Mouse (Mus musculus) kidney, embryonic 14.5 days (tissue): ENCODE measurements around the gene Supt3. TPM values are rescaled to one million over a fixed set of nuclear protein-coding genes. Genes with fewer than 3 reads are reported as not detected.

Experiments used
- ATAC-seq: fragments of 200-750 bp; cut with Nextera tagmentation; 2 replicates; pipeline ENCODE4 v1.8.0; 2017; ENCODE audit warnings: moderate number of reproducible peaks, mild to moderate bottlenecking, moderate TSS enrichment, moderate library complexity; ENCODE audit not compliant: low FRiP score, low TSS enrichment
- H3K27ac ChIP-seq: fragments of 300-500 bp; sonication (generic); 2 replicates; pipeline ENCODE4 v1.5.1; 2014; ENCODE audit warnings: low read depth, mild to moderate bottlenecking, low read length, moderate library complexity, mixed read lengths
- H3K27me3 ChIP-seq: fragments of 300-500 bp; sonication (generic); 2 replicates; pipeline ENCODE4 v1.6.1; 2014; ENCODE audit warnings: mild to moderate bottlenecking, low read length; ENCODE audit not compliant: control insufficient read depth, insufficient read depth
- H3K36me3 ChIP-seq: fragments of 300-500 bp; sonication (generic); 2 replicates; pipeline ENCODE4 v1.6.1; 2014; ENCODE audit warnings: low read length, mixed read lengths; ENCODE audit not compliant: control insufficient read depth, insufficient read depth
- H3K4me1 ChIP-seq: fragments of 300-500 bp; sonication (generic); 2 replicates; pipeline ENCODE4 v1.6.1; 2014; ENCODE audit warnings: low read length, mixed read lengths; ENCODE audit not compliant: control insufficient read depth, insufficient read depth
- H3K4me2 ChIP-seq: fragments of 300-500 bp; sonication (generic); replicated peaks from 2 replicates; pipeline ENCODE4 v1.6.1; 2014; ENCODE audit warnings: low read depth, mild to moderate bottlenecking, low read length
- H3K4me3 ChIP-seq: fragments of 300-500 bp; sonication (generic); 2 replicates; pipeline ENCODE4 v1.5.1; 2014; ENCODE audit warnings: mild to moderate bottlenecking, low read length
- H3K9ac ChIP-seq: fragments of 300-500 bp; sonication (generic); 2 replicates; pipeline ENCODE4 v1.6.1; 2014; ENCODE audit warnings: low read depth, mild to moderate bottlenecking, low read length, moderate library complexity
- H3K9me3 ChIP-seq: fragments of 300-500 bp; sonication (generic); 2 replicates; pipeline ENCODE4 v1.6.1; 2016; ENCODE audit warnings: low read length; ENCODE audit not compliant: control insufficient read depth
- WGBS: fragments of 180-500 bp; shearing (Covaris S2); extraction: QIAGEN DNeasy Blood & Tissue Kit; methylation state at CpG from one replicate; pipeline ENCODE4 v1.1.7; 2014; 5-methylcytosine and 5-hydroxymethylcytosine counted together
- polyA plus RNA-seq: library from polyadenylated mRNA; unstranded; fragments of >200 nt; fragmentation: Nextera tagmentation; extraction: Ambion mirVana; gene quantifications from 2 replicates; pipeline ENCODE4 v1.2.1, GENCODE M21; 2014

Supt3 gene
- polyA plus RNA-seq, 1 experiment from 2014 or later = 26.5 TPM

- no peak for ATAC-seq
- H3K9ac ChIP-seq = no peak overlapping the region
- no peak overlapping the region for H3K4me3 ChIP-seq
- no peak overlapping the region for H3K27ac ChIP-seq
- no peaks in the 10 kb centered on the region for H3K36me3 ChIP-seq
- H3K27me3 ChIP-seq = no peaks in the 10 kb centered on the region
- H3K9me3 ChIP-seq = no peaks in the 10 kb centered on the region
- 94% methylated on average over 2 of the region's 2 CpGs for WGBS
- H3K4me2 ChIP-seq = no peak overlapping the region
- H3K4me1 ChIP-seq = no peaks in the 10 kb centered on the region
Observed at GRCm38 (mm10) chr17:45010409-45010808, 233.5 kb downstream of the Supt3 start.

GRCm38 (mm10) chr17:45016746-45017145, 239.8 kb downstream of the Supt3 start:
- ATAC-seq = no peak
- no peak overlapping the region for H3K9ac ChIP-seq
- no peaks in the 10 kb centered on the region for H3K4me1 ChIP-seq
- H3K27me3 ChIP-seq = no peaks in the 10 kb centered on the region
- no peak overlapping the region for H3K4me3 ChIP-seq
- no peaks in the 10 kb centered on the region for H3K36me3 ChIP-seq
- no peak overlapping the region for H3K27ac ChIP-seq
- no peaks in the 10 kb centered on the region for H3K9me3 ChIP-seq
- 83% methylated on average over 4 of the region's 4 CpGs for WGBS
- no peak overlapping the region for H3K4me2 ChIP-seq

- WGBS = 68% methylated on average over 8 of the region's 8 CpGs
- ATAC-seq = no peak
- no peaks in the 10 kb centered on the region for H3K36me3 ChIP-seq
- H3K27me3 ChIP-seq = no peaks in the 10 kb centered on the region
- no peaks in the 10 kb centered on the region for H3K4me1 ChIP-seq
- H3K9me3 ChIP-seq = no peaks in the 10 kb centered on the region
- H3K4me3 ChIP-seq = no peak overlapping the region
- no peak overlapping the region for H3K4me2 ChIP-seq
- no peak overlapping the region for H3K9ac ChIP-seq
- no peak overlapping the region for H3K27ac ChIP-seq
Observed at GRCm38 (mm10) chr17:45020155-45020930, 243.4 kb downstream of the Supt3 start.

GRCm38 (mm10) chr17:45028441-45028840, 251.5 kb downstream of the Supt3 start:
- no peaks in the 10 kb centered on the region for H3K4me1 ChIP-seq
- no peaks in the 10 kb centered on the region for H3K9me3 ChIP-seq
- no peak for ATAC-seq
- 46% methylated on average over 3 of the region's 3 CpGs for WGBS
- no peak overlapping the region for H3K4me3 ChIP-seq
- no peak overlapping the region for H3K27ac ChIP-seq
- no peaks in the 10 kb centered on the region for H3K27me3 ChIP-seq
- H3K4me2 ChIP-seq = no peak overlapping the region
- H3K9ac ChIP-seq = no peak overlapping the region
- H3K36me3 ChIP-seq = no peaks in the 10 kb centered on the region

- no peaks in the 10 kb centered on the region for H3K27me3 ChIP-seq
- ATAC-seq = no peak
- no peaks in the 10 kb centered on the region for H3K4me1 ChIP-seq
- no peaks in the 10 kb centered on the region for H3K9me3 ChIP-seq
- H3K4me2 ChIP-seq = no peak overlapping the region
- H3K36me3 ChIP-seq = no peaks in the 10 kb centered on the region
- no peak overlapping the region for H3K27ac ChIP-seq
- 84% methylated on average over 1 of the region's 1 CpGs for WGBS
- H3K4me3 ChIP-seq = no peak overlapping the region
- H3K9ac ChIP-seq = no peak overlapping the region
Observed at GRCm38 (mm10) chr17:45029106-45029505, 252.2 kb downstream of the Supt3 start.

- Histone ChIP-seq H3K4me1 (no peaks in the 10 kb centered on the region), H3K4me2 (no peak overlapping the region), H3K9me3 (no peaks in the 10 kb centered on the region), H3K9ac (no peak overlapping the region), H3K36me3 (no peaks in the 10 kb centered on the region), H3K27ac (no peak overlapping the region), H3K27me3 (no peaks in the 10 kb centered on the region), H3K4me3 (no peak overlapping the region)
- WGBS = 26% methylated on average over 6 of the region's 6 CpGs
- peak; percentile 73; the same call in 1 of the 2 replicates for ATAC-seq
Observed at GRCm38 (mm10) chr17:45032209-45032608, 255.3 kb downstream of the Supt3 start.

- no peak overlapping the region for H3K4me2 ChIP-seq
- 36% methylated on average over 7 of the region's 7 CpGs for WGBS
Observed at GRCm38 (mm10) chr17:45033617-45034016, 256.7 kb downstream of the Supt3 start.

GRCm38 (mm10) chr17:45041084-45041483, 264.1 kb downstream of the Supt3 start:
- no peak overlapping the region for H3K9ac ChIP-seq
- no peaks in the 10 kb centered on the region for H3K9me3 ChIP-seq
- no peaks in the 10 kb centered on the region for H3K27me3 ChIP-seq
- no peak for ATAC-seq
- no peaks in the 10 kb centered on the region for H3K4me1 ChIP-seq
- no peaks in the 10 kb centered on the region for H3K36me3 ChIP-seq
- H3K4me2 ChIP-seq = no peak overlapping the region
- WGBS = 82% methylated on average over 2 of the region's 2 CpGs
- H3K27ac ChIP-seq = no peak overlapping the region
- H3K4me3 ChIP-seq = no peak overlapping the region

More at GRCm38 (mm10) chr17:45033617-45034016, 256.7 kb downstream of the Supt3 start:
- Histone ChIP-seq H3K9me3 (no peaks in the 10 kb centered on the region), H3K27me3 (no peaks in the 10 kb centered on the region), H3K36me3 (no peaks in the 10 kb centered on the region), H3K4me3 (no peak overlapping the region), H3K27ac (no peak overlapping the region), H3K4me1 (no peaks in the 10 kb centered on the region), H3K9ac (no peak overlapping the region)
- ATAC-seq = no peak

- no peak overlapping the region for H3K27ac ChIP-seq
- no peak for ATAC-seq
- H3K9ac ChIP-seq = no peak overlapping the region
- H3K9me3 ChIP-seq = no peaks in the 10 kb centered on the region
- H3K36me3 ChIP-seq = no peaks in the 10 kb centered on the region
- no peaks in the 10 kb centered on the region for H3K27me3 ChIP-seq
- no peak overlapping the region for H3K4me2 ChIP-seq
- H3K4me1 ChIP-seq = no peaks in the 10 kb centered on the region
- H3K4me3 ChIP-seq = no peak overlapping the region
Observed at GRCm38 (mm10) chr17:45045804-45046203, 268.9 kb downstream of the Supt3 start.
